Mouse (Mus musculus) layer of hippocampus, adult 8-10 months (tissue): ENCODE measurements around the gene Rilpl1. TPM values are rescaled to one million over a fixed set of nuclear protein-coding genes. Genes with fewer than 3 reads are reported as not detected.
A peak's percentile ranks its signal among the peaks of the same experiment; 100 is the strongest.
"Not testable (repeated sequence)": the region's sequence is repeated elsewhere in the genome, so short reads cannot be mapped to it uniquely, and the experiment has no call there.

ENCODE experiments used
- DNase-seq, 2 experiments: peaks; one replicate each; pipeline ENCODE4 v3.0.0; 2022; ENCODE audit warnings: low spot score in 2 of 2
- total RNA-seq, 4 experiments: library from RNA; stranded (reverse); gene quantifications; 2 replicates each; pipeline ENCODE4 v1.2.4; 2022

The Rilpl1 gene
- total RNA-seq, 4 experiments from 2014 or later = 67.1 to 69.2 (median 68.8) TPM

GRCm38 (mm10) chr5:124529697-124530096 is 1.5 kb downstream of the Rilpl1 start:
- no peak for DNase-seq

GRCm38 (mm10) chr5:124529191-124529651 is 2.0 kb downstream of the Rilpl1 start:
- no peak for DNase-seq

- no peak for DNase-seq
Observed at GRCm38 (mm10) chr5:124528791-124529190, 2.4 kb downstream of the Rilpl1 start.

GRCm38 (mm10) chr5:124528351-124528750 is 2.8 kb downstream of the Rilpl1 start:
- no peak for DNase-seq

- no peak for DNase-seq
Observed at GRCm38 (mm10) chr5:124524943-124525342, 6.2 kb downstream of the Rilpl1 start.

- no peak for DNase-seq
Observed at GRCm38 (mm10) chr5:124523032-124523431, 8.2 kb downstream of the Rilpl1 start.

GRCm38 (mm10) chr5:124521588-124521987 is 9.6 kb downstream of the Rilpl1 start:
- no peak for DNase-seq

GRCm38 (mm10) chr5:124518648-124519047 is 12.5 kb downstream of the Rilpl1 start:
- DNase-seq = peak; percentile 81 to 85

GRCm38 (mm10) chr5:124515789-124516188 is 15.4 kb downstream of the Rilpl1 start:
- DNase-seq = no peak

GRCm38 (mm10) chr5:124510536-124511050 is 20.6 kb downstream of the Rilpl1 start:
- no peak for DNase-seq

- DNase-seq = no peak
Observed at GRCm38 (mm10) chr5:124509742-124510237, 21.4 kb downstream of the Rilpl1 start.

GRCm38 (mm10) chr5:124509200-124509599 is 22.0 kb downstream of the Rilpl1 start:
- no peak for DNase-seq

GRCm38 (mm10) chr5:124506731-124507359 is 24.3 kb downstream of the Rilpl1 start:
- DNase-seq = no peak

GRCm38 (mm10) chr5:124505235-124505634 is 26.0 kb downstream of the Rilpl1 start:
- DNase-seq = no peak

- DNase-seq = peak; percentile 86 to 91
Observed at GRCm38 (mm10) chr5:124503742-124504141, 27.4 kb downstream of the Rilpl1 start.

- no peak for DNase-seq
Observed at GRCm38 (mm10) chr5:124501541-124501940, 29.6 kb downstream of the Rilpl1 start.

GRCm38 (mm10) chr5:124500573-124500972 is 30.6 kb downstream of the Rilpl1 start:
- peak in 1 of 2 experiments; percentile 42 for DNase-seq

- not testable (repeated sequence) for DNase-seq
Observed at GRCm38 (mm10) chr5:124500037-124500436, 31.2 kb downstream of the Rilpl1 start.

- DNase-seq = no peak
Observed at GRCm38 (mm10) chr5:124499001-124499400, 32.2 kb downstream of the Rilpl1 start.

- DNase-seq = no peak
Observed at GRCm38 (mm10) chr5:124498221-124498876, 32.8 kb downstream of the Rilpl1 start.

GRCm38 (mm10) chr5:124496614-124497514 is 34.3 kb downstream of the Rilpl1 start:
- DNase-seq = no peak
